Mouse (Mus musculus) embryonic facial prominence, embryonic 14.5 days (tissue): ENCODE data around the gene Uckl1. TPM values are rescaled to one million over a fixed set of nuclear protein-coding genes. Genes with fewer than 3 reads are reported as not detected.

Experiments
- ATAC-seq: fragments of 200-750 bp; cut with Nextera tagmentation; 2 replicates; pipeline ENCODE4 v1.8.0; 2017; ENCODE audit warnings: low read depth, moderate number of reproducible peaks, moderate TSS enrichment
- DNase-seq: peaks from one replicate; pipeline ENCODE4 v3.0.0-alpha.2; 2015; ENCODE audit warnings: low spot score
- H3K27ac ChIP-seq: fragments of 300-500 bp; sonication (generic); replicated peaks from 2 replicates; pipeline ENCODE4 v1.5.1; 2014; ENCODE audit warnings: low read depth, mild to moderate bottlenecking, low read length, moderate library complexity
- H3K27me3 ChIP-seq: fragments of 300-500 bp; sonication (generic); replicated peaks from 2 replicates; pipeline ENCODE4 v1.6.1; 2014; ENCODE audit warnings: low read length; ENCODE audit not compliant: control insufficient read depth, insufficient read depth
- H3K36me3 ChIP-seq: fragments of 300-500 bp; sonication (generic); 2 replicates; pipeline ENCODE4 v1.6.1; 2014; ENCODE audit warnings: low read length, mixed read lengths; ENCODE audit not compliant: control insufficient read depth, insufficient read depth
- H3K4me1 ChIP-seq: fragments of 300-500 bp; sonication (generic); 2 replicates; pipeline ENCODE4 v1.6.1; 2014; ENCODE audit warnings: antibody characterized with exemption, low read length; ENCODE audit not compliant: control insufficient read depth, insufficient read depth
- H3K4me2 ChIP-seq: fragments of 300-500 bp; sonication (generic); 2 replicates; pipeline ENCODE4 v1.6.1; 2014; ENCODE audit warnings: low read depth, mild to moderate bottlenecking, low read length, moderate library complexity, mixed read lengths
- H3K4me3 ChIP-seq: fragments of 300-500 bp; sonication (generic); 2 replicates; pipeline ENCODE4 v1.5.1; 2014; ENCODE audit warnings: low read depth, mild to moderate bottlenecking, low read length
- H3K9ac ChIP-seq: fragments of 300-500 bp; sonication (generic); 2 replicates; pipeline ENCODE4 v1.6.1; 2014; ENCODE audit warnings: low read depth, mild to moderate bottlenecking, low read length, moderate library complexity, mixed read lengths
- H3K9me3 ChIP-seq: fragments of 300-500 bp; sonication (generic); 2 replicates; pipeline ENCODE4 v1.6.1; 2016; ENCODE audit warnings: low read length; ENCODE audit not compliant: control insufficient read depth
- WGBS: fragments of 180-500 bp; shearing (Covaris S2); extraction: QIAGEN DNeasy Blood & Tissue Kit; methylation state at CpG from one replicate; pipeline ENCODE4 v1.1.7; 2014; 5-methylcytosine and 5-hydroxymethylcytosine counted together
- polyA plus RNA-seq: library from polyadenylated mRNA; unstranded; fragments of >200 nt; fragmentation: Nextera tagmentation; extraction: Ambion mirVana; gene quantifications from 2 replicates; pipeline ENCODE4 v1.2.1, GENCODE M21; 2014

Uckl1 gene
- polyA plus RNA-seq, 1 experiment from 2014 or later, result 45.2 TPM

- no peak for DNase-seq
- 93% methylated on average over 5 of the region's 5 CpGs for WGBS
- H3K36me3 ChIP-seq, result peaks cover 71% of the 10 kb centered on the region
- ATAC-seq, result no peak
- H3K9ac ChIP-seq, result no peak overlapping the region
- H3K4me3 ChIP-seq, result no peak overlapping the region
- H3K9me3 ChIP-seq, result no peaks in the 10 kb centered on the region
- H3K27me3 ChIP-seq, result no peaks in the 10 kb centered on the region
- H3K27ac ChIP-seq, result no peak overlapping the region
- H3K4me1 ChIP-seq, result peaks cover 4% of the 10 kb centered on the region
- H3K4me2 ChIP-seq, result no peak overlapping the region
These were observed 814 bp upstream of the Uckl1 start for GRCm38 (mm10) chr2:181585506-181585905.

GRCm38 (mm10) chr2:181583460-181584257 lies 1.0 kb downstream of the Uckl1 start:
- Histone ChIP-seq H3K27me3 (no peaks in the 10 kb centered on the region), H3K4me2 (no peak overlapping the region), H3K36me3 (peaks cover 52% of the 10 kb centered on the region), H3K4me3 (no peak overlapping the region), H3K9me3 (no peaks in the 10 kb centered on the region), H3K4me1 (peaks cover 10% of the 10 kb centered on the region), H3K9ac (no peak overlapping the region), H3K27ac (no peak overlapping the region)
- DNase-seq, result no peak
- WGBS, result 92% methylated on average over 3 of the region's 3 CpGs
- ATAC-seq, result no peak

GRCm38 (mm10) chr2:181582939-181583338 lies 1.8 kb downstream of the Uckl1 start:
- no peak overlapping the region for H3K4me2 ChIP-seq
- 91% methylated on average over 1 of the region's 1 CpGs for WGBS
- H3K9me3 ChIP-seq, result no peaks in the 10 kb centered on the region
- no peak overlapping the region for H3K27ac ChIP-seq
- no peaks in the 10 kb centered on the region for H3K27me3 ChIP-seq
- ATAC-seq, result no peak
- no peak overlapping the region for H3K4me3 ChIP-seq
- no peak overlapping the region for H3K9ac ChIP-seq
- no peak for DNase-seq
- H3K36me3 ChIP-seq, result peaks cover 45% of the 10 kb centered on the region
- H3K4me1 ChIP-seq, result peaks cover 10% of the 10 kb centered on the region

- WGBS, result 87% methylated on average over 2 of the region's 2 CpGs
- H3K4me3 ChIP-seq, result peak overlapping the region; percentile 81
- H3K4me1 ChIP-seq, result peaks cover 10% of the 10 kb centered on the region
- no peak overlapping the region; the same call in 1 of the 2 replicates for H3K9ac ChIP-seq
- peak overlapping the region; percentile 94 for H3K4me2 ChIP-seq
- DNase-seq (no peak), ATAC-seq (no peak)
- peaks cover 39% of the 10 kb centered on the region for H3K36me3 ChIP-seq
- no peaks in the 10 kb centered on the region for H3K27me3 ChIP-seq
- H3K27ac ChIP-seq, result no peak overlapping the region
- H3K9me3 ChIP-seq, result no peaks in the 10 kb centered on the region
These were observed 2.3 kb downstream of the Uckl1 start for GRCm38 (mm10) chr2:181582358-181582757.

GRCm38 (mm10) chr2:181581402-181582120 lies 3.1 kb downstream of the Uckl1 start:
- H3K4me3 ChIP-seq, result peak overlapping the region; percentile 81
- no peaks in the 10 kb centered on the region for H3K27me3 ChIP-seq
- WGBS, result under 1% methylated on average over 43 of the region's 49 CpGs
- H3K9me3 ChIP-seq, result no peaks in the 10 kb centered on the region
- H3K36me3 ChIP-seq, result peaks cover 31% of the 10 kb centered on the region
- peak overlapping the region; percentile 94 for H3K4me2 ChIP-seq
- ATAC-seq (peak; percentile 87), DNase-seq (peak; percentile 89)
- peak overlapping the region; percentile 89 for H3K9ac ChIP-seq
- H3K4me1 ChIP-seq, result peaks cover 10% of the 10 kb centered on the region
- H3K27ac ChIP-seq, result peak overlapping the region; percentile 91

GRCm38 (mm10) chr2:181581016-181581401 lies 3.7 kb downstream of the Uckl1 start:
- H3K9ac ChIP-seq, result peak overlapping the region; percentile 89
- no peaks in the 10 kb centered on the region for H3K9me3 ChIP-seq
- peak overlapping the region; percentile 91 for H3K27ac ChIP-seq
- DNase-seq (peak; percentile 94), ATAC-seq (peak; percentile 84)
- H3K36me3 ChIP-seq, result peaks cover 26% of the 10 kb centered on the region
- peak overlapping the region; percentile 81 for H3K4me3 ChIP-seq
- H3K4me2 ChIP-seq, result peak overlapping the region; percentile 94
- H3K4me1 ChIP-seq, result peaks cover 10% of the 10 kb centered on the region
- WGBS, result 0% methylated on average over 11 of the region's 11 CpGs
- H3K27me3 ChIP-seq, result no peaks in the 10 kb centered on the region

GRCm38 (mm10) chr2:181580131-181580772 lies 4.4 kb downstream of the Uckl1 start:
- DNase-seq (no peak), ATAC-seq (no peak)
- Histone ChIP-seq H3K36me3 (peaks cover 18% of the 10 kb centered on the region), H3K27me3 (no peaks in the 10 kb centered on the region), H3K9ac (peak overlapping the region; percentile 89), H3K4me1 (peaks cover 10% of the 10 kb centered on the region), H3K9me3 (no peaks in the 10 kb centered on the region), H3K4me2 (peak overlapping the region; percentile 94), H3K4me3 (peak overlapping the region; percentile 81), H3K27ac (no peak overlapping the region; the same call in 1 of the 2 replicates)
- WGBS, result 66% methylated on average over 5 of the region's 5 CpGs

- no peak for DNase-seq
- Histone ChIP-seq H3K4me3 (no peak overlapping the region), H3K36me3 (peaks cover 13% of the 10 kb centered on the region), H3K9ac (no peak overlapping the region; the same call in 1 of the 2 replicates), H3K27me3 (no peaks in the 10 kb centered on the region), H3K4me2 (no peak overlapping the region), H3K4me1 (peaks cover 10% of the 10 kb centered on the region), H3K9me3 (no peaks in the 10 kb centered on the region), H3K27ac (no peak overlapping the region)
- ATAC-seq, result no peak
- WGBS, result 92% methylated on average over 1 of the region's 1 CpGs
These were observed 5.0 kb downstream of the Uckl1 start for GRCm38 (mm10) chr2:181579681-181580080.
